Mouse (Mus musculus) cerebellum, adult 8-10 months (tissue): Measurements from ENCODE around the gene Nelfa.
"Not testable (repeated sequence)": the region's sequence is repeated elsewhere in the genome, so short reads cannot be mapped to it uniquely, and the experiment has no call there.

Source experiments
- DNase-seq: peaks from one replicate; pipeline ENCODE4 v3.0.0; 2022

Nelfa gene

DNA sequence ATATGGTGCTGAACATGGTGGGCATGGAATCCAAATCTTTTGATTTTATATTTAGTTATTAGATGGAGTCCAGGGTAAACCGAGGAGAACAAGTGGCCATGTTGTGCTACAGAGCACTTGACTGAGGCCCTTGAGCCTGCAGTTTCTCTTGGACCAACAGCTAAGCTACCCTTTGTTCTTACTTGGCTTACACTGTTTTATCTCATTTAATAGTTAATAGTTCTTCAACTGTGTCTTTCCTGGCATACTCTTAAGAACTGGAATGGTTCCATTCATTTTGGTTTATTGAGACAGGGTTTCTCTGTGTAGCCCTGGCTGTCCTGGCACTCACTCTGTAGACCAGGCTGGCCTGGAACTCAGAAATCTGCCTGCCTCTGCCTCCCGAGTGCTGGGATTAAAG lies 19.6 kb downstream of the Nelfa start:
- not testable (repeated sequence) for DNase-seq

DNA sequence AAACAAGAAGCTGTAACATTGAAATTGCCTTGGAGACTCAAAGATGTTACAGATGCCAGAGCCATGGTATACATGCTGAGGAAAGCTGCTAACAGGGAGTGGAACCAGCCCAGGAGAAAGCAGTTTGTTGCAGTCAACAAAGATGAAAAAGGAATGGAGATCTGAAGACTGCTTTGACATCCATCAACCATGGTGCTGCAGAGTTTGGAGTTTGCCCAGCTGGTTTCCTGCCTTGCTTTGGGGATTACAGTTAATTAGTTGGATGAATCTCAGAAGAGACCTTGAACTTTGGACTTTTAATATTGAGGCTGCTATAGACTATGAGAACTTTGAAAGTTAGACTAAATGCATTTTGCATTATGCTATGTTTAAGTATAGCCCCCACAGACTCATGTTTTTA lies 21.2 kb downstream of the Nelfa start:
- not testable (repeated sequence) for DNase-seq

DNA sequence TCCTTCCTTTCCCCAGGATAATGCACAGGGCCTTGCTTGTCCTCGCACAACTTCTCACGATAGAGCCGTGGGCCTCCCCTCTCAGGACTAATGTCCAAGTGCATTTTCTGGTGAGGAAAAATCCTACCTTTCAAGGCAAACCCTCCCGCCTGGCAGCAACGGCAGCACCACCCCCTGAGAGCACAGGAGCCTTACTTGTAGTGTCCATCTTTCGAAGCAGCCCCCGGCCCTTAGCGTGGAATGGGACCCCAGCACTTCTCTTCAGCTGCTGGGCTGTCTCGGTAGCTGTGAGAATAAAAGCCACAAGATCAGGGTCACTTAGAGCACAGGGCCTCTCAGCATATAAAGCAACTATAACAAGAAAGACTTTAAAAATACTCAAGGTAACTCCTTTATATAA lies 33.0 kb downstream of the Nelfa start:
- DNase-seq, result no peak

DNA sequence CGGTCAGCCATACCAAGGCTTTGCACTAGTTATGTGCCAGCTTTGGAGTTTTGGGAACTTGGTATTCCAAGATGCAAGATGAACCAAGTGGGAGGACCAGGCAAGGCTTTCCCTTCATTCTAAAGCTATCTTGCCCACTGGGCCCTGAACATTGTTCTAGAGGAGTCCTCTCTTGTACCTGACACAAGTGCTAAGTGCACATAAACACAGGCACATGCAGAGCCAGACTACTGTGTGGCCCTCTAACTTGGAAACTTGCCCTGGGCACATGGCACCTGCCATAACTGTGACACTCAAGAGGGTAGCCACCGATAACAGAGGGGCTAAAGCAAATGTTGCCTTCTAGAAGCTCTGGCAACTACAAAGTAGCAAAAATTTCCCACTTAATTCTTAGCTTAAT lies 33.5 kb downstream of the Nelfa start:
- DNase-seq, result no peak

DNA sequence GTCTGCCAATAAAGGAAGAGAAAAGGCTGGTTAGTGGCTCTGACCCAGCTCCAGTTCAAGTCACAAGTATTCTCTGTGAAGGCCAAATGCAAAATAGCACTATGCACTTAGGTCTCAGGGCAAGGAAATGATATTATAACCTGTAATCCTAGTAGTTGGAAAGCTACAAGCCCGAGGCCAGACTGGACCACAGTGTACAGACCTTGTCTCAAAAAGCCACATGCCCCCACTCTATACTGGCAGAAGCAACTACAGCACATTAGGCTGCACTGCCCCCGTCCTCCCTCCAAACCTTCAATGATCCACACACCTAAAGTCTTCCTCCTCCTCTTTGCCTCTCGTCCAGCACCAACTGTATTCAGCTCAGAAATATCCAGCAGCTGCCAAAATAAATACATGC lies 34.9 kb downstream of the Nelfa start:
- DNase-seq, result no peak

DNA sequence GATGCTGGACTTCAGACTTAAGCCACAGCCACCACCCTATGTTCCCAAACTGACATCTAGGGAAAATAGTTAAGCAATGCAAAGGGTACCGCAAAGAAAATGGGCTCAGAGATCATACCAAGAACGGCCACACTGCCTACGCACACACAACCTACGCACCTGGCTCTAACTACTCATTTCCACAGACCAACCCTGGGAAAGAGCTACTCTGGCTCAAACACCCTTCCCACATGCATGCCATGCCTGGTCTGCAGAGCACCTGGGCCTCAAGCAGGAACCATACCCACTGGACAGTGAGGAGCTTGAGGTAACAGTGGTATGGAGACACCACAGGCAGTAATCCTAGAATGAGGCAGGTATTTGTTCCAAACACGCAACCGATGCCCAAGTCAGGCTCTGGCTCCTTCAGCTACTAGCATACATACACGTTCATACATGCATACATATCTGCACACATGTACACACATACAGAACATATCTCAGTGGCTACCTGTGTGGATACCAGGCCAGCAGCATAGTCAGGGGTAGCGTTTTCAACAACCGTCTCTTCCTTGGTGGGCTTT lies 35.4 kb downstream of the Nelfa start:
- no peak for DNase-seq

DNA sequence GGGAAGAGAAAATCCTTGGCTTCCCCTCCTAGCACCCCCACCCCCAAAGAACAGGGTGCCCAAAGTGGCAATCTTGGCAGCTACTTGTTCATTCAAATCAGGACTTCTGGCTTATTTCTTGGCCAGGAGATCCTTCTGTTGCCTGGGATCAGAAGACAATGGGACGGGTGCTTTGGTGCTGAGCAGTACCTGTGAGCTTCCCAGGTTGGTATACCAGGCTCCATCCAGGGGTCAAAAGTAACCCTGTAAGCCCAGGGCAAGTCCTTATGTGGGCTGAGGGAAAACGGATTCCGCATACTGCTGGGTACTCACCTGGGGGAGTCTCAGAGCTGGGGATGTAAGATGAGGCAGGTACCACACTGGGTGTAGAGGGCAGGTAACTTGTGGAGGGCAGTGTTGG lies 36.1 kb downstream of the Nelfa start:
- DNase-seq, result no peak

DNA sequence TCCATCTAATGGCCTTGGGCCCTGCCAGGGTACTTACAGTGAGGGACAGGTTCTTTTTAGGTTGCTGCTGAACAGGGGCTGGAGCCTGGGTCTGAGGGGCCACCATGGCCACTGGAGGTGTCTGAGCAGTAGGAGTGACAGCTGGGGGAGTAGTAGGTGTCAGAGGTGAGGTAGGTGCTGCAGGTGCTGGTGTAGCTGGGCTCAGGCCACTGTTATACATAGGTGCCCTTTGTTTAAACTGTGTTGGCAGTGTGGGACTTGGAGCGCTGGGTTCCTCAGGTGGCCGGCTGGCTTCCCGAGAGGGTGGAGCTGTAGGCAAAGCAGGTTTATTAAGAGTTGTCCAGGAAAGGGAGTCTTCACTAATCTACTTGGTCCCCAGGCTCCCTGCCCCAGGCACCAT lies 37.0 kb downstream of the Nelfa start:
- no peak for DNase-seq

DNA sequence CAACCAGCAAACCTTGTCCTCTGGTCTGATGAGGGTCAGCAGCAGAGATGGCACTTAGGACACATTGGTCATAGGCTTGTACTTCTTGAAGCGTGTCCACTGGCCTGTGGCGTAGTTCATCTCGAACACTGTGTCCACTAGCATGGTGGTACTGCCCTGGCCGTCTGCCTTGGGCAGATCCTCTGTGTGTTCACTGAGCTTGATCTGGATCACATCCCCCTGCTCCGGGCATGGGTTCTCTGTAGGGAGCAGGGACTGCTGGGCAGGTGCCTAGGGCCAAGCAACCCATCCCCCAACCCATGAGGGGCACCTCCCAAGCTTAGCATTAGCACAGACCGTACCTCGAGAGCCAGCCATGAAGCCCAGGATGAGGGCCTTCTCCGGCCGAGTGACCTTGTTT lies 37.5 kb downstream of the Nelfa start:
- DNase-seq, result no peak

DNA sequence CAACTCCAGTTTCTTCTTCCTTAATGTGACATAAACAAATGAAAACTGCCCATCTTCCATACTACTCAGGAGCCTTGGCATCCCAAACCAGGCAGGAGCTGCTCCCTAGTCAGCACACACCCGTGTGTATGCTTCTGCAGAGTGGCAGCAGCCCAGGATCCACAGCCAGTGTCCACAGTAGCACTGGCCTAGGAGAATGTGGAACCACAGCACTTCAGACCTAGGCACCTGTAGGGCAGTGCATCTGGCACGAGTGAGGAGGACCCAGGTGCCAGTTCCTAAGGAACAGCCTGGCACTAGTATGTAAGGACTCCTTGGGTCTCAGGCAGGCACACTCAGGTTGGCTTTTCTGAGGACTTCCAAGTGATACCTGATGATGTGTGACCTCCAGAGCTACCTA lies 39.1 kb downstream of the Nelfa start:
- DNase-seq, result no peak

DNA sequence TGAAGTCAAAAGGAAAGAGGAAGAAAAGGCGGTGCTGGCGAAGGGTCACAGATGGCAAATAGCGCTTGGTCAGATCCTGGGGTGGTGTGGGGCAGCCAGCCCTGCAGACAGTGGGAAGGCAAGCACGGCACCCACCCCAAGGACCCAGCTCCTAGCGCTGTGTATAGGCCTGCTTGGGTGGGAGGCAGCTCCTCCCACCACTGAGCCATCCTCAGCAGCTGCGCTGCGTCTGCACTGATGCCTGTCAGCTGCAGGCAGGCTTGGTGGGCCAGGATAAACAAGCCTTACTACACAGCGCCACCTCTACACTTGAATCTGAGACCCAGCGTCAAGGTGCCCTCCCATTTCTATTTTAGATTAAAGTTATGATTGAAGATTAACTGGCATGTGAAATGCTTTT lies 41.1 kb downstream of the Nelfa start:
- no peak for DNase-seq

DNA sequence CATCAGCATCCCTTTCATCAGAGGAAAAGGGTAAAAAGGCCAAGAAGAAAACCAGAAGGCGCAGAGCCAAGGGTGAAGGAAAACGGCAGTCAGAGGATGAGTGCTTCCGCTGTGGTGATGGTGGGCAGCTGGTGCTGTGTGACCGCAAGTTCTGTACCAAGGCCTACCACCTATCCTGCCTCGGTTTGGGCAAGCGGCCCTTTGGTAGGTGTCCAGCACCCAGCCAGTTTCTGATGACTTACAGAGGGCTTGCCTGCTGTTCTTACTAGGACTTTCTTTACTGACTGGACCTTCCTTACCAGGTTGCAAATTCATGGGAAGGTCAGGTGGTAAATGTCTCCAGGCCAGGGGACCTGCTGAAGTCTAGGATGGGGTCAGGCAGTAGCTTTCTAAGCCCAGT lies 42.8 kb downstream of the Nelfa start:
- DNase-seq, result no peak

DNA sequence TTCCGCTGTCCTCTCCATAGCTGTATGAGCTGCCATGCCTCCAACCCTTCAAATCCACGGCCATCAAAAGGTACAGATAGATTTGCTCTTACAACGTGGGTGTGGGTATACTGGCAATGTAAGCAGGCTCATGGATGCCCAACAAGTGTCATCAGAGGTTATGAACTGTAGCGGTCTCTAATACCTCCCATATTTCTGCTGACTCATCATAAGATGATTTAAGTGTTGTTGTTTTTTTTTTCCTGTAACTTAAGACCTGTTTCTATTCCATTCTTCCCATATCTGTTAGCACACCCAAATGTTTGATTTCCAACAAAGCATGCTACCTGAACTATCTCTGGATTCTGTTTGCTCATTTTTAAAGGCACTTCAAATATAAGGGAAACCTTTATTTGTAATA lies 55.1 kb downstream of the Nelfa start:
- DNase-seq, result no peak

DNA sequence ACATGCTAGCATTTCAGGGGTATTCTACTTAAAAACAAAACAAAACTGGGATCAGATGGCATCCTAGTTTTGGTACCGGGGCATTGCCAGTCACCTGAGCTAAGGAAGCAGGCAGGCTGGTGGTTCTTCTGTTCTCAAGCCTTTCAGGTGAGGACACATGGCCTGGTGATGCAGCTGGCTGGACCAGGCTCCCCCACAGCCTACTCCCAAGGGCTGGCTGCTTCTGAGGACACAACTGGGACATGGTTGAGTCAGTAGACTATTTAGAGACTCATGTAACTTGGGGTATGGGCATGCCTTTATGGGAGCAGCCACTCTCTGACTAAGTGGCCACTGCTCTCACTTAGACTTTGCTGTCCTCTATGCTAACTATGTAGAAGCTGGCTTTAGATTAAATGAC lies 60.7 kb downstream of the Nelfa start:
- no peak for DNase-seq

DNA sequence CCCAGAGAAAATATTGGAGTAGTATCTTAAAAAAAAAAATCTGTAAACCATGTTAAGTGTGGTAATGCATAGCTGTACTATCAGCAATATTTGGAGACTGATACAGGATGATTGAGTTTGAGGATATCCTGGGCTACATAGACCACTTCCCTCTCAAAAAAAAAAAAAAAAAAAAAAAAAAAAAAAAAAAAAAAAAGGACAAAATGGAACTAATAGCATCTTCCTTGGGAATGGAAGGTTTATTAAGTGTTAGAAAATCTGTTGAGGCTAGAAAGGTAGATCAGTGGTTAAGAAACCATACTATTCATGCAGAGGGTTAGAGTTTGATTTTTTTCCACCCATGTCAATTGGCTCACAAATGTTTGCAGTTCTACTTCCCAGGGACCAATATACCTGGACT lies 78.5 kb downstream of the Nelfa start:
- DNase-seq, result no peak

DNA sequence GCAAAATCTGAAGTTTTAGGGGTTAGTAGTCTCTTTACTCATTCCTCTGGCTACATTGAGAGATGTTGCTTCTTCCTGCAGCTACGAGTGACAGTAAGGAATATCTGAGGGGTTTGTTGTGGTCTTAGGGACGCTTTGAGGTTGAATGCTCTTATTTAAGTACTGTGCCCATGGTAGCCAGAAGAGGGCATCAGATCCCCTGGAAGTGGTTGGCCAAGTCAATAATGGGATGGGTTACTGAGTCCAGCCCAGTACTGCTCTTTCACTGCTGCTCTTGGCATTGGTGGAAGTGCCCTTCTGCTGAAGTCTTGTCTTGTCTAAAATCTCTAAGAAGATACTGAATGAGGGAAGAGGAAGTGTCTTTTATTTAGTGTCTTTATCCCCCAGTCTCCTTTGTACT lies 82.2 kb downstream of the Nelfa start:
- DNase-seq, result no peak

DNA sequence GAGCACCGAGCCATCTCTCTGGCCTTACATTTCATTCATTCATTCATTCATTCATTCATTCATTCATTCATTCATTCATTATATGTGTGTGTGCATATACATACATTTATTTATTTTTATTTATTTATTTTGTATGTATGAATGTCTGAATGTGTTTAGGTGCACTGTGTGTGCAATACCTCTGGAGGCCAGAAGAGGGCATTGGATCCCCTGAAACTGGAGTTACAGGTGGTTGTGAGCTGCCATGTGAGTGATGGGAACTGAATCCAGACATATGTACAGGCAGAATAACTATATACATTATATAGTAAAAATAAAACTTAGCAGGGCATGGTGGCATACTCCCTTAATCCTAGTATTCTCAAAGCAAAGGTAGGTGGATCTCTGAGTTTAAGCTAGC lies 83.1 kb downstream of the Nelfa start:
- DNase-seq, result no peak

DNA sequence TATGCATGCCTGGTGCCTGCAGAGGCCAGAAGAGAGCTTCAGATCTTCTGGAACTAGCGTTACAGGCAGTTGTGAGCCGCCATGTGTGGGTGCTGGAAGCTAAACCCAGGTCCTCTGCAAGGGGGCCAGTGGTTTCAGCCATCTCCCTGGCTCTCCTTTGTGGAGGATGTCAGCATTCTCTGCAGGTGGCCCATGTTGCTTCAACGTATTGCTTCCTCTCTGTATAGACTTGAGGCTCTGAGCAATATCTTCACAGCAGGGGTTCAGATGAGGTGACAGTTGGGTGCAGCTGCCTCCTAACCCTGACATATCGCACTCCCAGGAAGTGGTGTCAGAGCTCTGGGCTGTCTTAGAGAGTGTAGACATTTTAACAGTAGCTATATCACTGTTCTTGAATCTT lies 84.7 kb downstream of the Nelfa start:
- no peak for DNase-seq
